Mouse (Mus musculus) adrenal gland (tissue): ENCODE data around the gene Oxgr1.

Source experiments
- intact Hi-C: fragments of 180-260 bp; cut with DNase I; formaldehyde crosslinking; loops from one replicate; pipeline ENCODE4 v1.15.1; 2025

Gene Oxgr1

DNA sequence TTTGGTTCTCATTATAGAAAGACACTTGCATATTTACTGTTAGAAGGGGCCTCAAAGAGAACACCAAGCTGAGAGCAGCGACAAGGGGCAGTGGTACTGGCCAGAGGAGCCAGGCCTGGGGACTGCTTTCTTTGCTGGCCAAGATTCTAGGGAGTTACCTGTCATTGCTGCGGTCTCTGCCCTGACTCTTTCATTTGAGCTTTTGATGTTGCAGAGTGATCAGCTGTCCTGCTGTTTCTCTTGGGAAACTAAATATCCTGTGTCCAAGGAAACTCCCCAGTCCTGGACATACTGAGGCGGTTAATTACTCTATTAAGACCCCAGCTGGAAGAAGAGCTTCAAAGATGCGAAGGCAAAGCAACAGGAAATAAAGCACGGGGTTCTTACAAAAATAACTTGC, 60.9 kb downstream of the Oxgr1 start:
- intact Hi-C loops: no loop called here

DNA sequence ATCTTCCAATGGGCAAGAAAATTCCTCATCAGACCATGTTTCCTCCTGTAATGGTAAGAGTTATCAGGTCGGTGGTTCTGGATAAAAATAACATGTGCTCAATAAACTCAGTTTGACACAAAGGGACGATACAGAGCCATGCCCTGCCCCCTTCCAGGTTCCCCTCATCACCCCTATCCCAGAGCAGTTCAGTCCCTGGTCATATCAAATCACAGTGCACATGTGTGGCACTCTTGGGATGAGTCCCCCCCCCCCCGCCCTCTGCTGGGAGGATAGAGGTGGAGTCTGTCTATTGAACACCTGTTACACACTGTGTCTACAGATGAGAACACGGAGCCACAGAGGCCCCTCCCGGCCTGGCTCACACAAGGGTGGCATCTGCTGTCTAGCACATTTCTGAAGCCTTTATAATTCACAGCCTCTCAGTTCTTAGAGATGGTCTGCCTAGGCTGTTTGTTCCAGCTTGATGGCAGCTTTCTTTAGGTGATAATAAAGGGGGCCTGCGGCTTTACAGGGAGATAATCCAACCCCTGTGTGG, 61.5 kb downstream of the Oxgr1 start:
- intact Hi-C loops: no loop called here
